Mouse (Mus musculus): ENCODE data around the gene Slc18a2. TPM values are rescaled to one million over a fixed set of nuclear protein-coding genes. Genes with fewer than 3 reads are reported as not detected.
A peak's percentile ranks its signal among the peaks of the same experiment; 100 is the strongest.

Gene Slc18a2
- 8.1 and 10.4 TPM in 2 replicates for polyA plus RNA-seq (2016; fragmentation: Nextera tagmentation; extraction: Ambion mirVana)

GRCm38 (mm10) chr19:59260718-59261442, at the start of gene Slc18a2:
Gene Slc18a2, plus strand, starts transcription at chr19:59260896.
- peak within 1 kb of the TSS; percentile 87 for H3K4me2 ChIP-seq (replicated peaks)
- peak within 1 kb of the TSS; percentile 41 for H3K4me3 ChIP-seq
- peak; percentile 81 for ATAC-seq (ENCODE audit: insufficient number of reproducible peaks, insufficient read depth, low FRiP score, low TSS enrichment)
- 1% methylated on average over 55 of the region's 55 CpGs for WGBS
- no peaks in the 10 kb centered on the region for H3K9me3 ChIP-seq
- no peak within 1 kb of the TSS for H3K27ac ChIP-seq
- H3K4me1 ChIP-seq, result peaks cover 14% of the 10 kb centered on the region; the same call in 1 of the 2 replicates
- no peaks in the 10 kb centered on the region for H3K36me3 ChIP-seq
- peaks cover 27% of the 10 kb centered on the region; the same call in 1 of the 2 replicates for H3K27me3 ChIP-seq
- H3K9ac ChIP-seq, result peak within 1 kb of the TSS; percentile 21; the same call in 1 of the 2 replicates

- H3K9me3 ChIP-seq, result no peaks in the 10 kb centered on the region
- no peak overlapping the region for H3K9ac ChIP-seq
- no peaks in the 10 kb centered on the region for H3K27me3 ChIP-seq
- no peak overlapping the region for H3K4me3 ChIP-seq
- no peaks in the 10 kb centered on the region for H3K36me3 ChIP-seq
- ATAC-seq (ENCODE audit: insufficient number of reproducible peaks, insufficient read depth, low FRiP score, low TSS enrichment), result no peak
- no peaks in the 10 kb centered on the region for H3K4me1 ChIP-seq
- WGBS, result 82% methylated on average over 3 of the region's 3 CpGs
- no peak overlapping the region for H3K27ac ChIP-seq
- no peak overlapping the region for H3K4me2 ChIP-seq (replicated peaks)
Observed at GRCm38 (mm10) chr19:59216891-59217290, 43.8 kb upstream of the Slc18a2 start.

- Histone ChIP-seq H3K4me2 (replicated peaks) (no peak within 1 kb of the TSS), H3K27ac (no peak within 1 kb of the TSS), H3K4me1 (no peaks in the 10 kb centered on the region), H3K36me3 (no peaks in the 10 kb centered on the region), H3K9ac (no peak within 1 kb of the TSS), H3K27me3 (no peaks in the 10 kb centered on the region), H3K4me3 (no peak within 1 kb of the TSS), H3K9me3 (no peaks in the 10 kb centered on the region)
- no peak for ATAC-seq (ENCODE audit: insufficient number of reproducible peaks, insufficient read depth, low FRiP score, low TSS enrichment)
- 92% methylated on average over 8 of the region's 8 CpGs for WGBS
Observed at GRCm38 (mm10) chr19:59218991-59219390, 41.7 kb upstream of the Slc18a2 start, which contains the start of gene Kcnk18. Gene Kcnk18, plus strand, starts transcription at chr19:59219214.

GRCm38 (mm10) chr19:59221131-59221530, 39.6 kb upstream of the Slc18a2 start:
- ATAC-seq (ENCODE audit: insufficient number of reproducible peaks, insufficient read depth, low FRiP score, low TSS enrichment), result no peak
- no peak overlapping the region for H3K9ac ChIP-seq
- WGBS, result 69% methylated on average over 3 of the region's 3 CpGs

GRCm38 (mm10) chr19:59228376-59228775, 32.3 kb upstream of the Slc18a2 start:
- WGBS, result 64% methylated on average over 3 of the region's 3 CpGs

More at GRCm38 (mm10) chr19:59221131-59221530, 39.6 kb upstream of the Slc18a2 start:
- no peaks in the 10 kb centered on the region for H3K36me3 ChIP-seq
- no peak overlapping the region for H3K27ac ChIP-seq
- H3K4me2 ChIP-seq (replicated peaks), result no peak overlapping the region
- no peaks in the 10 kb centered on the region for H3K27me3 ChIP-seq
- H3K4me1 ChIP-seq, result no peaks in the 10 kb centered on the region
- H3K4me3 ChIP-seq, result no peak overlapping the region
- H3K9me3 ChIP-seq, result no peaks in the 10 kb centered on the region

GRCm38 (mm10) chr19:59232786-59233185, 27.9 kb upstream of the Slc18a2 start:
- Histone ChIP-seq H3K27me3 (no peaks in the 10 kb centered on the region), H3K36me3 (no peaks in the 10 kb centered on the region), H3K27ac (no peak overlapping the region), H3K4me2 (replicated peaks) (no peak overlapping the region), H3K4me1 (no peaks in the 10 kb centered on the region), H3K4me3 (no peak overlapping the region), H3K9ac (no peak overlapping the region), H3K9me3 (no peaks in the 10 kb centered on the region)
- 62% methylated on average over 5 of the region's 5 CpGs for WGBS
- no peak for ATAC-seq (ENCODE audit: insufficient number of reproducible peaks, insufficient read depth, low FRiP score, low TSS enrichment)

More at GRCm38 (mm10) chr19:59228376-59228775, 32.3 kb upstream of the Slc18a2 start:
- Histone ChIP-seq H3K4me1 (no peaks in the 10 kb centered on the region), H3K4me2 (replicated peaks) (no peak overlapping the region), H3K27ac (no peak overlapping the region), H3K9me3 (no peaks in the 10 kb centered on the region), H3K27me3 (no peaks in the 10 kb centered on the region), H3K36me3 (no peaks in the 10 kb centered on the region), H3K4me3 (no peak overlapping the region), H3K9ac (no peak overlapping the region)
- no peak for ATAC-seq (ENCODE audit: insufficient number of reproducible peaks, insufficient read depth, low FRiP score, low TSS enrichment)

- 89% methylated on average over 18 of the region's 18 CpGs for WGBS
- Histone ChIP-seq H3K9ac (no peak overlapping the region), H3K27ac (no peak overlapping the region), H3K27me3 (no peaks in the 10 kb centered on the region), H3K9me3 (no peaks in the 10 kb centered on the region), H3K4me1 (no peaks in the 10 kb centered on the region), H3K4me2 (replicated peaks) (no peak overlapping the region), H3K36me3 (no peaks in the 10 kb centered on the region), H3K4me3 (no peak overlapping the region)
- ATAC-seq (ENCODE audit: insufficient number of reproducible peaks, insufficient read depth, low FRiP score, low TSS enrichment), result no peak
Observed at GRCm38 (mm10) chr19:59235001-59235400, 25.7 kb upstream of the Slc18a2 start.

GRCm38 (mm10) chr19:59236046-59236445, 24.6 kb upstream of the Slc18a2 start:
- 77% methylated on average over 6 of the region's 6 CpGs for WGBS
- H3K9me3 ChIP-seq, result no peaks in the 10 kb centered on the region
- H3K4me1 ChIP-seq, result no peaks in the 10 kb centered on the region
- no peak for ATAC-seq (ENCODE audit: insufficient number of reproducible peaks, insufficient read depth, low FRiP score, low TSS enrichment)
- no peak overlapping the region for H3K27ac ChIP-seq
- H3K27me3 ChIP-seq, result no peaks in the 10 kb centered on the region
- no peak overlapping the region for H3K4me2 ChIP-seq (replicated peaks)
- no peak overlapping the region for H3K9ac ChIP-seq
- H3K4me3 ChIP-seq, result no peak overlapping the region
- no peaks in the 10 kb centered on the region for H3K36me3 ChIP-seq

GRCm38 (mm10) chr19:59238630-59239029, 22.1 kb upstream of the Slc18a2 start:
- Histone ChIP-seq H3K9ac (no peak overlapping the region), H3K9me3 (no peaks in the 10 kb centered on the region), H3K4me1 (no peaks in the 10 kb centered on the region), H3K27ac (no peak overlapping the region), H3K4me3 (no peak overlapping the region), H3K4me2 (replicated peaks) (no peak overlapping the region), H3K27me3 (no peaks in the 10 kb centered on the region), H3K36me3 (no peaks in the 10 kb centered on the region)
- 61% methylated on average over 3 of the region's 3 CpGs for WGBS
- ATAC-seq (ENCODE audit: insufficient number of reproducible peaks, insufficient read depth, low FRiP score, low TSS enrichment), result no peak

- ATAC-seq (ENCODE audit: insufficient number of reproducible peaks, insufficient read depth, low FRiP score, low TSS enrichment), result 0 out of 2 replicates have a peak, but pooled peaks have one; percentile 55
- no peaks in the 10 kb centered on the region for H3K27me3 ChIP-seq
- no peaks in the 10 kb centered on the region for H3K4me1 ChIP-seq
- H3K9me3 ChIP-seq, result no peaks in the 10 kb centered on the region
- H3K4me3 ChIP-seq, result no peak overlapping the region
- WGBS, result 26% methylated on average over 17 of the region's 17 CpGs
- H3K9ac ChIP-seq, result no peak overlapping the region
- no peaks in the 10 kb centered on the region for H3K36me3 ChIP-seq
- no peak overlapping the region for H3K4me2 ChIP-seq (replicated peaks)
- H3K27ac ChIP-seq, result no peak overlapping the region
Observed at GRCm38 (mm10) chr19:59239124-59239817, 21.4 kb upstream of the Slc18a2 start.

GRCm38 (mm10) chr19:59241987-59242386, 18.7 kb upstream of the Slc18a2 start:
- ATAC-seq (ENCODE audit: insufficient number of reproducible peaks, insufficient read depth, low FRiP score, low TSS enrichment), result no peak
- Histone ChIP-seq H3K4me3 (no peak overlapping the region), H3K9ac (no peak overlapping the region), H3K9me3 (no peaks in the 10 kb centered on the region), H3K27me3 (no peaks in the 10 kb centered on the region), H3K4me1 (no peaks in the 10 kb centered on the region), H3K4me2 (replicated peaks) (no peak overlapping the region), H3K36me3 (no peaks in the 10 kb centered on the region), H3K27ac (no peak overlapping the region)
- 86% methylated on average over 4 of the region's 4 CpGs for WGBS

GRCm38 (mm10) chr19:59243057-59243456, 17.6 kb upstream of the Slc18a2 start:
- 72% methylated on average over 2 of the region's 2 CpGs for WGBS
- Histone ChIP-seq H3K4me2 (replicated peaks) (no peak overlapping the region), H3K36me3 (no peaks in the 10 kb centered on the region), H3K27ac (no peak overlapping the region), H3K9me3 (no peaks in the 10 kb centered on the region), H3K9ac (no peak overlapping the region), H3K4me3 (no peak overlapping the region), H3K27me3 (no peaks in the 10 kb centered on the region), H3K4me1 (no peaks in the 10 kb centered on the region)
- ATAC-seq (ENCODE audit: insufficient number of reproducible peaks, insufficient read depth, low FRiP score, low TSS enrichment), result no peak

Measured in embryonic facial prominence, embryonic 12.5 days (tissue).